Mouse (Mus musculus) spleen, postnatal 36 days (tissue): ENCODE data around the gene Pon3.

Source experiments
- DNase-seq, 2 experiments: peaks; one replicate each; pipeline ENCODE4 v3.0.0; 2022; ENCODE audit warnings: low spot score in 2 of 2, mixed read lengths in 1 of 2

The Pon3 gene

DNA sequence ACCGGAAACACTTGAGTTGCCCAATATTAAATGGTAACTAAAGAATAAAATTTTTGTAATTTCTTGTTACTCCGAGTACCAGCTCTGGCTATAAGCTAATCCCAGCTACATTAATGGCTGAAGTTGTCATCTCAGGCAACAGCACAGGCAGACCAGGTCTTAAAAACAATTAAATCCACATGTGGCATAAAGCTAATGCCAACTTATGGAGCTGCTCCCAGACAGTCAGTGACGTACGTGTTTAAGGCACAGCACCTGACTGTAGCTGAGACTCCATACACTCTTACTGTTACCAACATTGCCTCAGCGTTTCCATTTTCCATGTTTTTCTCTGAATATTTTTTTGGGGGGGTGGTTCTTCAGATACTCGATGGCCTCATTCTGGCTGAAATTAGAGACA lies 76.9 kb downstream of the Pon3 start:
- no peak for DNase-seq

DNA sequence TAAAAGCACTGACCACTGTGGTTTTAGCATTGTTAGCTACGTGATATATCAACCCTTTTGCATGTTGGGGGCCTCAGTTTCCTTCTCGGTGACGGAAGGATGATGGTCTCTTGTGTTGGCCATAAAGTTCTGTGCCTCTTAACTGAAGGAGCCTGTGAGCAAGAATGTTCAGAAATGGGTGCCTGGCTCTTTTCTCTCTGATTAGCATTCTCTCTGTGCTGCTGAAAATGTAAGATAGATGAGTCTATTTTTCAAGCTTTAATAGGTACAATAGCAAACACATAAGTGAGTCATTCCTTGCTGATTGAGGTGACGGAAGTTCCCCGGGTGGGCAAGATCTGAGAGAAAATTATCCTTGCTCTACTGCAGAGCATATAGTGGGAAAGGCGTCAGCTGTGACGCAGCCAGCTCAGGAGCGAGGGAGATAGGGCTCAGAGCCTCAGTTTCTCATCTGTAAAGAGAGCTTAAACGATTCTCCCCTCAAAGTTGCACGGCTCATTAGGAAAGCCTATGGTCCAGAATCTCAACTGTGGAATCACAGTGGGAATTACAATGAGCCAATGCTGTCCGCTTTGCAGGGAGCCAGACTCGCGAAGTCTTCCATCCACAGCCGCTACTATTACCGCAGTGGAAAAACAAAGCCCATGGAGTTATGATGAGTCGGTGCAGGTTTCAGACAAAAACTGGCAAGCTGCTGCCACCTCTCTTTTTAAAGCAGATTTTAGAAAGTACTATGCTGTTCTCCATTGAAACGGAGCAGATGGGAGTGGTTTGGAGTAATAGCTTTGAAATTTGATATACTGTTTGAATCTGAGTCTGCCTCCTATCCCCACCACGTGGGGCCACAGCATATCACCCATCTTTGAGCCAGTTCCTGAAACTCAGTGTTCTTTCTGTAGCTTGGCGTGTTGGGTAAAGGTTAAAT lies 77.9 kb downstream of the Pon3 start:
- no peak for DNase-seq

DNA sequence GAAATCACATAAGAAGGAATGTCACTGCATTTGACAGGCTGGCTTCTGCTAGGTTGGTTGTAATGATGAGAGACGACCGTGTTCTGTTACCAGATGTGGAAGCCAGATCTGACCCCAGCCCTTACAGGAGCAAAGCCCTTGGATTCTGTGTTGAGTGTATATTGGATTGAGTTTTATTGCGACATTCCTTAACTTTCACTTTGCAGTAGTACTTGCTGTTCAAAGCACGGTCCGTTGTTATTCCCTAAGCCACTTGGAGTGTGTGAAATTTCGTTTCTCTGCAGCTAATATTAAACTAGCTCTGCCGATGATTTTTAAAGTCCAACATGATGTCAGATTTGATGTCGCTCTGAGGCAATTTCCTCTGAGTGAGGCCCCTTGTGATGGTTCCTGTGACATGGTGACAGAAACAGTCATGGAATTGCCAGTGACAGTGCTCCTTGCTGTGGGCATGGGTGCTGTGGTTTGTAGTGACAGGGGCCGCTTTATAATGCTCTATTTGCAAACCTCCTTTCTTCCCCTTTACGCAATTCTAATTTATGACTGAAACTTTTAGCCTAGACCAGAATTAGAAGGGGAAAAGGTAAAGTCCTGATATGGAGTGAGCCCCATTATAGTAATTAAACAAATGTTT lies 81.8 kb downstream of the Pon3 start:
- no peak for DNase-seq

DNA sequence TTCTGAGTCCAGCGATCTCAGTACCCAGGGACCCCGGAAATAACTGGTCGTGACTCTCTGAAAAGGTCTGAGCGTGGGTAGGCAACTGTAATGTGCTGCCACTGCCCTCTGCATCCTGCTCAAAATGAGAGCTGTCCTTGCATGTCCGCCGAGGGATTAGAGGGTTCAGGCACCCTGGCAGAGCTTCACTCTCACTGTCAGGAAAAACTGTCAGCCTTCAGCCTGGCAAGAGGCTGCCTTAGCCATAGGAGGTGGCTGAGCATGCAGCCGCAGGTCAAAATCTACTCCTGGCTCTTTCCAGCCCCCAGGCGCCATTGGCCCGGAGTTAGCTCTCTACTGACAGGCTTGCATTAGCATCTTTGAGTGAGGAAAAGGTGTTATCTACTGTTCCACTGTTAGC lies 83.5 kb downstream of the Pon3 start:
- no peak for DNase-seq

DNA sequence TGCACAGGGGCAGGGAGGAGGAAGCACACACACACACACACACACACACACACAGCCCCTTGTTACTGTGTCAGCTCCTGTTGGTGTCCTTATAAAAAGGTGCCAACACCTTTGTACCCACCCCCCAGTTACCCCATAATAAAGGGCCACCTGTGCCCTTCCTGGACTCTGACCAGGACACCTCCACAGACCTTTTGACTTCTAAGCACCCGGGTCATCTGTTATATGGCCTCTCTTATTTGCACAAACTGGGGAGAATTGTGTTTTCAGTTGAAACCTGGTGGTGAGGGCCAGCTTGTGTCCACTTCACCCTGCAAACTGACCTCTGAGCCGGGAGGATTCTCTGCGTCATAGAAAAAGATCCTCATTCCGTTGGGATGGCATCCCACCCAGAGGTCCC lies 84.7 kb downstream of the Pon3 start:
- no peak for DNase-seq
